Mouse (Mus musculus) liver, adult 10 weeks (tissue): ENCODE measurements around the gene Vps4b. TPM values are rescaled to one million over a fixed set of nuclear protein-coding genes. Genes with fewer than 3 reads are reported as not detected.

Experiments used
- polyA plus RNA-seq: library from polyadenylated mRNA; stranded (reverse); fragments of 350-450 nt; fragmentation: Illumina TruSeq; extraction: RNeasy Lipid Tissue Mini Kit (QIAGEN cat#74804); gene quantifications from one replicate; pipeline ENCODE4 v1.2.3, GENCODE M21; 2014; ENCODE audit warnings: low read depth, low replicate concordance

Vps4b gene
- 77.2 TPM for polyA plus RNA-seq

DNA sequence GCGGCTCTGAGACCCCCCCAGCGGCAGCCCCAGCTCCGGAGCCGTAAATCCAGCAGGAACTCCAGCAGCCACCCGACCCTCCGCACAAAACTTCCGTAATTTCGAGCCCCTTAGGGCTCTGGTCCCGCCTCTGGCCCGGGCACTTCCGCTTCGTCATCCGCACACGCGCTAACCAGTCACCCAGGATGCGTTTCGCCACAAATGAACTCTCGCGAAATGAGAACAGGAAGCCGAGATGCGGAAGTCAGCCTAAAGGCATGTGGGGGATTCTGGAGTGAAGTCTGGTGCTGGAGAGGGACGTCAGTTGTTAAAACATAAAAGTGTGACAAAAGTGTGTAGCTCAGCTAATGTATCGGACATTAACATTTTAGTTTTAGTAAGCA lies at the start of gene Vps4b:
TSS of gene Vps4b (minus strand) at position 187 of the 383 bp plus-strand sequence.

DNA sequence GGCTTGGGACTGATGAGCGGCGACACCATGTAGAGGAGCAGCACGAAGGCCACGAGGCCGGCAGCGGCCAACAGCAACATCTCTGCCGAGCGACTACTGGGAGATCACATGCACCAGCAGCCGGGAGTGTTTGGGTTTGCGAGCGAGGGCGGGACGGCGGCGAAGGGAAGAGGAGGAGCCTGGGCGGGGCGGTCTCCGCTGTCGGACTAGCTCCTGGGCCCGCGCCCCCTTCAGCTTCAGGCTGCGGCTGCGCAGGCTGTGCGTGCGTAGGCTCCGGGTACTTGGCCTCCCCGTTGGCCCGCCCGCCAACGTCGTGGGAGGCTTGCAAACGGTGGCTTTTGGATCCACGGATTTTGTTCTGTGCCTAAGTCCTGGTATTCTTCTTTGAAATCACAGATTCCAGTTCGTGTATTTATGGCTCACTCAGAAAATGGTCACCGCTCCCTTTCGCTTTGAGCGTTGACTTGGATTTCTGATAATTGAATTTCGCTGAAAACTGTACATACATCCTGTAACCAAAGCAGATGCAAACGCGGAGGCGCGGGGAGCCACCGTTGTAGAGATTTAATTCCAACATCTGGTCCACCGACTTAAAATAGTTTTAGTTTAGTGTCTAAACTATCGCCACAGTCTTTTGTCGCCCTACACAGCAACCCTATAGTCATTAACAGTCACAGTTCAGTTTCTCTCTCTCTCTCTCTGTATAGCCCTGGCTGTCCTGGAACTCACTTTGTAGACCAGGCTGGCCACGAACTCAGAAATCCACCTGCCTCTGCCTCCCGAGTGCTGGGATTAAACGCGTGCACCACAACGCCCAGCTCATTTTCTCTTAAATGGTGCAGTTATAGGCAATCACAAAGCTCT lies 36.7 kb downstream of the Vps4b start, which contains the start of gene Kdsr:
TSS of gene Kdsr (minus strand) at position 156 of the 864 bp plus-strand sequence.

Other genes starting within 250 kb of the Vps4b start
- gene Bcl2, start 82.5 kb downstream of the Vps4b start, polyA plus RNA-seq = 1.2 TPM
- 11.0 TPM for gene Kdsr, start 37.0 kb downstream of the Vps4b start, polyA plus RNA-seq
- gene Serpinb5, start 64.4 kb upstream of the Vps4b start, polyA plus RNA-seq = not detected
- gene Serpinb12, start 137.7 kb upstream of the Vps4b start, polyA plus RNA-seq = not detected
- gene Serpinb13, start 184.3 kb upstream of the Vps4b start, polyA plus RNA-seq = not detected